Mouse (Mus musculus): ENCODE results near the gene Bpifb3. TPM values are rescaled to one million over a fixed set of nuclear protein-coding genes. Genes with fewer than 3 reads are reported as not detected.

Gene Bpifb3
- total RNA-seq, 2 experiments from 2014 or later = not detected

Other genes starting within 250 kb of the Bpifb3 start
- not detected for gene Dnmt3c, start 221.6 kb upstream of the Bpifb3 start, total RNA-seq (2021)
- 10 to 100 TPM; 49.6 to 50.9 TPM for gene Mapre1, start 177.0 kb upstream of the Bpifb3 start, total RNA-seq (2021)
- gene Efcab8, start 138.3 kb upstream of the Bpifb3 start, total RNA-seq (2021) = not detected
- not detected for gene Sun5, start 47.1 kb upstream of the Bpifb3 start, total RNA-seq (2021)
- gene Bpifb2, start 43.2 kb upstream of the Bpifb3 start, total RNA-seq (2021) = not detected
- not detected for gene Bpifb6, start 17.8 kb upstream of the Bpifb3 start, total RNA-seq (2021)
- not detected for gene Bpifb4, start 20.0 kb downstream of the Bpifb3 start, total RNA-seq (2021)
- not detected for gene Bpifa6, start 56.7 kb downstream of the Bpifb3 start, total RNA-seq (2021)
- not detected for gene Bpifa2, start 90.0 kb downstream of the Bpifb3 start, total RNA-seq (2021)
- not detected for gene Bpifa3, start 212.1 kb downstream of the Bpifb3 start, total RNA-seq (2021)
- 100 to 1,000 TPM in 1 of 2 experiments, under 1 TPM in 1; 0.72 to 404 TPM for gene Bpifa1, start 224.7 kb downstream of the Bpifb3 start, total RNA-seq (2021)
- not detected for gene Bpifa5, start 244.4 kb downstream of the Bpifb3 start, total RNA-seq (2021)